Mouse (Mus musculus) brain, embryonic 14.5 days (tissue): ENCODE results near the gene Hnrnpm.

Experiments
- CTCF ChIP-seq: fragments of 200-500 bp; IDR thresholded peaks from 2 replicates; pipeline ENCODE4 v1.5.1; 2012; ENCODE audit warnings: inconsistent platforms, mild to moderate bottlenecking, moderate library complexity, borderline replicate concordance; ENCODE audit not compliant: insufficient read depth, insufficient read length; ENCODE audit errors: extremely low read depth
- POLR2A ChIP-seq: fragments of 200-500 bp; IDR thresholded peaks from 2 replicates; pipeline ENCODE4 v1.6.1; 2012; ENCODE audit warnings: mild to moderate bottlenecking, inconsistent platforms, borderline replicate concordance; ENCODE audit not compliant: poor library complexity, insufficient read depth, insufficient read length, severe bottlenecking; ENCODE audit errors: extremely low read depth

GRCm38 (mm10) chr17:33629487-33630125 lies 57.1 kb downstream of the Hnrnpm start:
- no peak for TF ChIP-seq CTCF
- no peak for TF ChIP-seq POLR2A
